Mouse (Mus musculus): ENCODE data around the gene Ogfr. TPM values are rescaled to one million over a fixed set of nuclear protein-coding genes. Genes with fewer than 3 reads are reported as not detected.

The Ogfr gene
- polyA plus RNA-seq, 1 experiment: 81.8 TPM

- TF ChIP-seq USF1 (IDR thresholded peaks at IDR 0.05; ENCODE audit: low read depth) (no peak), TCF3 (IDR thresholded peaks at IDR 0.05; ENCODE audit: insufficient read length, low read depth) (no peak), SRF (IDR thresholded peaks at IDR 0.05; ENCODE audit: control insufficient read depth, insufficient read length, low read depth) (no peak), TCF12 (IDR thresholded peaks at IDR 0.05; ENCODE audit: insufficient read depth, poor library complexity, severe bottlenecking) (no peak), E2F4 (IDR thresholded peaks at IDR 0.05; ENCODE audit: insufficient read depth) (no peak), MAX (IDR thresholded peaks at IDR 0.05; ENCODE audit: low read depth) (no peak), POLR2AphosphoS2 (IDR thresholded peaks at IDR 0.05; ENCODE audit: insufficient read length, low read depth) (no peak)
- Histone ChIP-seq H3K4me3 (no peak overlapping the region), H3K79me2 (ENCODE audit: control insufficient read depth, insufficient read depth) (no peaks in the 10 kb centered on the region), H3K36me3 (ENCODE audit: control insufficient read depth, insufficient read depth) (no peaks in the 10 kb centered on the region), H3K27me3 (ENCODE audit: control insufficient read depth, insufficient read depth, insufficient read length) (peaks cover 22% of the 10 kb centered on the region), H3ac (ENCODE audit: control insufficient read depth, insufficient read length) (no peak overlapping the region), H3K4me2 (ENCODE audit: low read depth) (no peak overlapping the region)
These were observed 33.8 kb upstream of the Ogfr start for GRCm38 (mm10) chr2:180555219-180555618.

- no peak overlapping the region for H3K4me3 ChIP-seq
- no peaks in the 10 kb centered on the region for H3K79me2 ChIP-seq (ENCODE audit: control insufficient read depth, insufficient read depth)
- H3ac ChIP-seq (ENCODE audit: control insufficient read depth, insufficient read length): no peak overlapping the region
- peaks cover 14% of the 10 kb centered on the region for H3K27me3 ChIP-seq (ENCODE audit: control insufficient read depth, insufficient read depth, insufficient read length)
- H3K36me3 ChIP-seq (ENCODE audit: control insufficient read depth, insufficient read depth): no peaks in the 10 kb centered on the region
- TF ChIP-seq MAX (IDR thresholded peaks at IDR 0.05; ENCODE audit: low read depth): no peak
- TF ChIP-seq E2F4 (IDR thresholded peaks at IDR 0.05; ENCODE audit: insufficient read depth): no peak
- no peak for TF ChIP-seq MYOD1 (IDR thresholded peaks at IDR 0.05; ENCODE audit: control insufficient read depth in 1 of 3, insufficient read length in 2 of 3, low read depth in 2 of 3)
- TF ChIP-seq TCF3 (IDR thresholded peaks at IDR 0.05; ENCODE audit: insufficient read length, low read depth): no peak
- no peak for TF ChIP-seq CEBPB (IDR thresholded peaks at IDR 0.05; ENCODE audit: insufficient read depth, poor library complexity, severe bottlenecking)
- no peak for TF ChIP-seq MYOG (IDR thresholded peaks at IDR 0.05; ENCODE audit: control insufficient read depth in 1 of 3, insufficient read depth in 1 of 3, insufficient read length in 2 of 3, low read depth in 2 of 3)
- no peak for TF ChIP-seq USF1 (IDR thresholded peaks at IDR 0.05; ENCODE audit: low read depth)
- no peak for TF ChIP-seq REST (IDR thresholded peaks at IDR 0.05; ENCODE audit: insufficient read depth, insufficient read length)
- no peak for TF ChIP-seq SRF (IDR thresholded peaks at IDR 0.05; ENCODE audit: control insufficient read depth, insufficient read length, low read depth)
- TF ChIP-seq POLR2A (IDR thresholded peaks at IDR 0.05; ENCODE audit: insufficient read length, low read depth): no peak
- H3K4me2 ChIP-seq (ENCODE audit: low read depth): no peak overlapping the region
These were observed 32.6 kb upstream of the Ogfr start for GRCm38 (mm10) chr2:180556470-180556869.

- TF ChIP-seq REST (IDR thresholded peaks at IDR 0.05; ENCODE audit: insufficient read depth, insufficient read length) (no peak), MYOD1 (IDR thresholded peaks at IDR 0.05; ENCODE audit: control insufficient read depth in 1 of 3, insufficient read length in 2 of 3, low read depth in 2 of 3) (no peak), SRF (IDR thresholded peaks at IDR 0.05; ENCODE audit: control insufficient read depth, insufficient read length, low read depth) (no peak), POLR2A (IDR thresholded peaks at IDR 0.05; ENCODE audit: insufficient read length, low read depth) (no peak), TCF3 (IDR thresholded peaks at IDR 0.05; ENCODE audit: insufficient read length, low read depth) (no peak), USF1 (IDR thresholded peaks at IDR 0.05; ENCODE audit: low read depth) (no peak), TCF12 (IDR thresholded peaks at IDR 0.05; ENCODE audit: insufficient read depth, poor library complexity, severe bottlenecking) (no peak)
These were observed 28.8 kb upstream of the Ogfr start for GRCm38 (mm10) chr2:180560245-180560644.

GRCm38 (mm10) chr2:180562146-180562545 is 26.9 kb upstream of the Ogfr start:
- peaks cover 49% of the 10 kb centered on the region for H3K27me3 ChIP-seq (ENCODE audit: control insufficient read depth, insufficient read depth, insufficient read length)
- no peaks in the 10 kb centered on the region for H3K36me3 ChIP-seq (ENCODE audit: control insufficient read depth, insufficient read depth)
- H3K4me2 ChIP-seq (ENCODE audit: low read depth): no peak overlapping the region
- no peak overlapping the region for H3K4me3 ChIP-seq
- no peak for TF ChIP-seq SRF (IDR thresholded peaks at IDR 0.05; ENCODE audit: control insufficient read depth, insufficient read length, low read depth)
- TF ChIP-seq USF1 (IDR thresholded peaks at IDR 0.05; ENCODE audit: low read depth): no peak
- no peak for TF ChIP-seq POLR2AphosphoS2 (IDR thresholded peaks at IDR 0.05; ENCODE audit: insufficient read length, low read depth)
- no peak for TF ChIP-seq MYOG (IDR thresholded peaks at IDR 0.05; ENCODE audit: control insufficient read depth in 1 of 3, insufficient read depth in 1 of 3, insufficient read length in 2 of 3, low read depth in 2 of 3)
- TF ChIP-seq REST (IDR thresholded peaks at IDR 0.05; ENCODE audit: insufficient read depth, insufficient read length): no peak
- TF ChIP-seq TCF3 (IDR thresholded peaks at IDR 0.05; ENCODE audit: insufficient read length, low read depth): no peak
- no peak for TF ChIP-seq POLR2A (IDR thresholded peaks at IDR 0.05; ENCODE audit: insufficient read length, low read depth)
- TF ChIP-seq MYOD1 (IDR thresholded peaks at IDR 0.05; ENCODE audit: control insufficient read depth in 1 of 3, insufficient read length in 2 of 3, low read depth in 2 of 3): no peak
- TF ChIP-seq TCF12 (IDR thresholded peaks at IDR 0.05; ENCODE audit: insufficient read depth, poor library complexity, severe bottlenecking): no peak
- no peak for TF ChIP-seq MAX (IDR thresholded peaks at IDR 0.05; ENCODE audit: low read depth)
- no peak for TF ChIP-seq E2F4 (IDR thresholded peaks at IDR 0.05; ENCODE audit: insufficient read depth)
- no peak for TF ChIP-seq CEBPB (IDR thresholded peaks at IDR 0.05; ENCODE audit: insufficient read depth, poor library complexity, severe bottlenecking)
- no peak overlapping the region for H3ac ChIP-seq (ENCODE audit: control insufficient read depth, insufficient read length)
- H3K79me2 ChIP-seq (ENCODE audit: control insufficient read depth, insufficient read depth): no peaks in the 10 kb centered on the region

More at GRCm38 (mm10) chr2:180560245-180560644, 28.8 kb upstream of the Ogfr start:
- Histone ChIP-seq H3K27me3 (ENCODE audit: control insufficient read depth, insufficient read depth, insufficient read length) (peaks cover 40% of the 10 kb centered on the region), H3K36me3 (ENCODE audit: control insufficient read depth, insufficient read depth) (no peaks in the 10 kb centered on the region), H3K4me2 (ENCODE audit: low read depth) (no peak overlapping the region), H3K79me2 (ENCODE audit: control insufficient read depth, insufficient read depth) (no peaks in the 10 kb centered on the region), H3ac (ENCODE audit: control insufficient read depth, insufficient read length) (no peak overlapping the region), H3K4me3 (no peak overlapping the region)

- peaks cover 54% of the 10 kb centered on the region for H3K27me3 ChIP-seq (ENCODE audit: control insufficient read depth, insufficient read depth, insufficient read length)
- H3ac ChIP-seq (ENCODE audit: control insufficient read depth, insufficient read length): no peak overlapping the region
- no peak overlapping the region for H3K4me3 ChIP-seq
These were observed 25.7 kb upstream of the Ogfr start for GRCm38 (mm10) chr2:180563296-180563695.

More at GRCm38 (mm10) chr2:180563296-180563695, 25.7 kb upstream of the Ogfr start:
- no peak overlapping the region for H3K4me2 ChIP-seq (ENCODE audit: low read depth)
- H3K36me3 ChIP-seq (ENCODE audit: control insufficient read depth, insufficient read depth): no peaks in the 10 kb centered on the region
- TF ChIP-seq E2F4 (IDR thresholded peaks at IDR 0.05; ENCODE audit: insufficient read depth): no peak
- TF ChIP-seq MYOD1 (IDR thresholded peaks at IDR 0.05; ENCODE audit: control insufficient read depth in 1 of 3, insufficient read length in 2 of 3, low read depth in 2 of 3): no peak
- no peak for TF ChIP-seq TCF12 (IDR thresholded peaks at IDR 0.05; ENCODE audit: insufficient read depth, poor library complexity, severe bottlenecking)
- no peak for TF ChIP-seq USF1 (IDR thresholded peaks at IDR 0.05; ENCODE audit: low read depth)
- no peak for TF ChIP-seq TCF3 (IDR thresholded peaks at IDR 0.05; ENCODE audit: insufficient read length, low read depth)
- TF ChIP-seq MYOG (IDR thresholded peaks at IDR 0.05; ENCODE audit: control insufficient read depth in 1 of 3, insufficient read depth in 1 of 3, insufficient read length in 2 of 3, low read depth in 2 of 3): no peak
- TF ChIP-seq REST (IDR thresholded peaks at IDR 0.05; ENCODE audit: insufficient read depth, insufficient read length): no peak
- no peaks in the 10 kb centered on the region for H3K79me2 ChIP-seq (ENCODE audit: control insufficient read depth, insufficient read depth)

Measured in myocyte (in vitro differentiated cells).